Mouse (Mus musculus) CH12.LX (cell line): ENCODE measurements around the gene Tmem252.

ENCODE experiments used
- CTCF ChIP-seq, 2 experiments: IDR thresholded peaks in 1 of 2; conservative IDR thresholded peaks in 1 of 2; 2 replicates each; pipeline ENCODE4 v1.5.1; 2011 to 2012; ENCODE audit warnings: low read depth in 2 of 2, low read length in 2 of 2, improper control_type of control experiment in 1 of 2, inconsistent platforms in 1 of 2, mild to moderate bottlenecking in 1 of 2, moderate library complexity in 1 of 2
- JUN ChIP-seq: IDR thresholded peaks from 2 replicates; pipeline ENCODE4 v1.6.1; 2011; ENCODE audit warnings: low read depth, mild to moderate bottlenecking, low read length, improper control_type of control experiment, moderate library complexity; ENCODE audit not compliant: insufficient read depth
- KAT2A ChIP-seq: IDR thresholded peaks from 2 replicates; pipeline ENCODE4 v1.6.1; 2012; ENCODE audit warnings: low read length, improper control_type of control experiment, inconsistent platforms; ENCODE audit not compliant: insufficient replicate concordance
- POLR2A ChIP-seq: IDR thresholded peaks from 2 replicates; pipeline ENCODE4 v1.6.1; 2011; ENCODE audit warnings: low read depth, mild to moderate bottlenecking, improper control_type of control experiment, low read length
- POLR2AphosphoS2 ChIP-seq: IDR thresholded peaks from 2 replicates; pipeline ENCODE4 v1.6.1; 2011; ENCODE audit warnings: low read depth, low read length, improper control_type of control experiment
- USF2 ChIP-seq: conservative IDR thresholded peaks from 2 replicates; pipeline ENCODE4 v1.6.1; 2011; ENCODE audit warnings: low read depth, low read length, improper control_type of control experiment

- TF ChIP-seq CTCF (conservative IDR thresholded peaks at IDR 0.05 in 1 of 2, IDR thresholded peaks at IDR 0.05 in 1 of 2; ENCODE audit: low read depth in 2 of 2, low read length in 2 of 2) (no peak), KAT2A (no peak), POLR2A (no peak), USF2 (no peak), JUN (no peak), POLR2AphosphoS2 (no peak)
Measured at GRCm38 (mm10) chr19:24671571-24671970, 2.2 kb upstream of the Tmem252 start.
